Mouse (Mus musculus): ENCODE measurements around the gene Mtss1l.

DNA sequence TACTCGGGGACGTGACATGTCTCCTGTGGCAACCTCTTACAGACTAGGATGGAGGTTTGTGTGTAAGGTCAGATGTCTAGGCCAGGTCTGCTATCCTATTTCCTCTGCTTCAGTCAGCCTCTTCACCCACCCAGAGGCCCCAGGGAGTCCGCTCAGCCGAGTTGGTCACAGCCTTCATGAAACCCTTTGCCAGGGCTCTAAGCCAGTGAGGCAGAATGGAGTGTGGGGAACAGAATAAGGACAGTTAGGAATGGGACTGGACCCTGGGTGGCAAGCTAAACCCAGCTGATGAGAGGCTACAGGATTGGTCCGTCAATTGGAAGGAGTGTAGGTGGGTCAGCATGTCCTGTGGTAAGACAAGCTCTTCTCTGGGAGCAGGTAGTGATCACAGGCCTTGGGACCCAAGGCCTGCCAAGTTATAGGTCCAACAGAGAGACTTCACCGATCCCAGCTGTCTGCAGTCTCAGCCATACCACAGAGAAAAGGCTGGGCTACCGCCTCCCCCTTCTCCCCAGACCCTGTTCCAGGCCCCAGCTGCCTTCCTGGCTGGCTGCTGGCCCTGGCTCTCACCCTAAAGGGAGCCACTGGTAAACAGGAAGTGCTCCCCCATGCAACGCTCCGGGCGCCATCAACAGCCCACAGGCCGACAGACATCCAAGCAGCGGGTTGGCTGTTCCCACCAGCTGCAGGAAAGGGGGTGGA lies 2.2 kb upstream of the Mtss1l start:
- TF ChIP-seq CTCF (IDR thresholded peaks at IDR 0.05; ENCODE audit: insufficient read depth, low read depth, low read length): no peak
- no peak for TF ChIP-seq POLR2A (IDR thresholded peaks at IDR 0.05; ENCODE audit: insufficient read depth, low read depth, low read length)
